Mouse (Mus musculus) embryonic fibroblast, embryonic 13.5 days (primary cell): ENCODE measurements at regions not wholly inside any gene's neighbourhood (a gene's known extent, or its start where the extent isn't known, plus 50 kb on each side); places are given as distances from the start of the nearest gene placed in this dataset.

Source experiments
- CTCF ChIP-seq: IDR thresholded peaks from 2 replicates; pipeline ENCODE4 v1.5.1; 2011; ENCODE audit warnings: mild to moderate bottlenecking, control low read depth, low read length, moderate library complexity, borderline replicate concordance; ENCODE audit not compliant: insufficient read depth
- POLR2A ChIP-seq: IDR thresholded peaks from 2 replicates; pipeline ENCODE4 v1.6.1; 2011; ENCODE audit warnings: low read depth, mild to moderate bottlenecking, control low read depth, low read length, moderate library complexity

GRCm38 (mm10) chr7:133376833-133377484 lies 225.0 kb downstream of the Tex36 start:
- TF ChIP-seq CTCF: no peak
- TF ChIP-seq POLR2A: no peak
